Mouse (Mus musculus) kidney, postnatal 0 days (tissue): Measurements from ENCODE around the gene Prr12. TPM values are rescaled to one million over a fixed set of nuclear protein-coding genes. Genes with fewer than 3 reads are reported as not detected.

Experiments used
- ATAC-seq: fragments of 200-750 bp; cut with Nextera tagmentation; replicated peaks from 2 replicates; pipeline ENCODE4 v1.8.0; 2017; ENCODE audit warnings: low read depth, moderate number of reproducible peaks, moderate TSS enrichment, moderate library complexity; ENCODE audit not compliant: low FRiP score
- DNase-seq: peaks from one replicate; pipeline ENCODE4 v3.0.0-alpha.2; 2016; ENCODE audit warnings: low spot score
- H3K27ac ChIP-seq: fragments of 300-500 bp; sonication (generic); 2 replicates; pipeline ENCODE4 v1.5.1; 2014; ENCODE audit warnings: mild to moderate bottlenecking
- H3K27me3 ChIP-seq: fragments of 300-500 bp; sonication (generic); 2 replicates; pipeline ENCODE4 v1.6.1; 2014; ENCODE audit warnings: low read length, mixed read lengths; ENCODE audit not compliant: insufficient read depth
- H3K36me3 ChIP-seq: fragments of 300-500 bp; sonication (generic); 2 replicates; pipeline ENCODE4 v1.6.1; 2014; ENCODE audit warnings: low read length, mixed read lengths; ENCODE audit not compliant: insufficient read depth
- H3K4me1 ChIP-seq: fragments of 300-500 bp; sonication (generic); replicated peaks from 2 replicates; pipeline ENCODE4 v1.6.1; 2014; ENCODE audit warnings: antibody characterized with exemption, low read length, mixed read lengths; ENCODE audit not compliant: insufficient read depth
- H3K4me2 ChIP-seq: fragments of 300-500 bp; sonication (generic); 2 replicates; pipeline ENCODE4 v1.6.1; 2014; ENCODE audit warnings: mild to moderate bottlenecking, low read length, moderate library complexity, mixed read lengths
- H3K4me3 ChIP-seq: fragments of 300-500 bp; sonication (generic); replicated peaks from 2 replicates; pipeline ENCODE4 v1.5.1; 2014; ENCODE audit warnings: low read depth, low read length
- H3K9ac ChIP-seq: fragments of 300-500 bp; sonication (generic); 2 replicates; pipeline ENCODE4 v1.6.1; 2014; ENCODE audit warnings: low read depth, low read length
- H3K9me3 ChIP-seq: fragments of 300-500 bp; sonication (generic); replicated peaks from 2 replicates; pipeline ENCODE4 v1.6.1; 2016; ENCODE audit warnings: low read length, inconsistent platforms, mixed read lengths
- CTCF ChIP-seq: IDR thresholded peaks from 2 replicates; pipeline ENCODE4 v1.5.1; 2016; ENCODE audit warnings: antibody characterized with exemption, low read depth, mild to moderate bottlenecking, moderate library complexity
- WGBS: fragments of 180-500 bp; shearing (Covaris S2); extraction: QIAGEN DNeasy Blood & Tissue Kit; methylation state at CpG from one replicate; pipeline ENCODE4 v1.1.7; 2014; 5-methylcytosine and 5-hydroxymethylcytosine counted together
- polyA plus RNA-seq: library from polyadenylated mRNA; unstranded; fragments of >200 nt; fragmentation: Nextera tagmentation; extraction: Ambion mirVana; gene quantifications from 2 replicates; pipeline ENCODE4 v1.2.1, GENCODE M21; 2015

The Prr12 gene
- polyA plus RNA-seq, 1 experiment from 2014 or later, result 5.8 TPM

DNA sequence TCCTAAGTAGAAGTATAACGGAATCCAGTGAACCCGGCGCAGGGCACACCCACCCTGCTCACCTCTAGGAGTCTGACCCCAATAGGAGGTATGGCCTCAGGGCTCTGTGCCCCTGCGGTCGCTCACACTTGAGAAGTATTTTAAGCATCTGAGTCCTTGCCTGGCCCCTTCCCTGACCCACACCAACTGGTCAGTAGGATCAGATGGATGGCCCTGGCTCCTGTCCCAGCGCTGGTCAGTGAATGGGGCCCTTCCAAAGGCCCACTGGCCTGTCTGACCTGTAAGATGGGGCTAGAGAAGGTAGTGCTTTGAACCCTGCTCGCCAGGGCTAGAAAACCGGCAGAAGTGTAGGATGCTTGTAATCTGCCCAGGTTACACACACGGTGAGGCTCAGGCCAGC, 11.8 kb downstream of the Prr12 start:
- Histone ChIP-seq H3K27ac (no peak overlapping the region), H3K4me1 (no peaks in the 10 kb centered on the region), H3K9ac (no peak overlapping the region), H3K4me3 (no peak overlapping the region), H3K4me2 (no peak overlapping the region), H3K27me3 (no peaks in the 10 kb centered on the region), H3K36me3 (peaks cover 73% of the 10 kb centered on the region), H3K9me3 (no peaks in the 10 kb centered on the region)
- DNase-seq (no peak), ATAC-seq (no peak)
- no peak for TF ChIP-seq CTCF
- 95% methylated on average over 9 of the region's 9 CpGs for WGBS

DNA sequence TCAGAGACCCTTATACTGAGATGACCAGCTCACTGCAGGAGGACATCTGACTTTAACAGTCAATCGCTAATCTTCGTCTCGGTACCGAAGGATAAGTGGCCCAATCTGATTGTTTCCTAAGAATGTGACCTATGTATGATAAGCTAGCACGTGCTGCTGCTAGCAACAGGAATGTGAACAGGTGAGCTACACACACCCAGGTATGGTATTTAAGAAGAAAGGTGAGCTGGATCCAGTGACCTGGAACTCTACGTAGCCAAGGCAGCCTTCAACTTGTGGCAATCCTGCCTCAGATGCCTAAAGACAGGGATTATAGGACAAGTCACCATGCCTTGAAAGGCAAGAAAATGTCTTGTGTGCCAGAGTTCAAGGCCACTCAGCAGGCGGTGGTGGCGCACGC, 14.3 kb downstream of the Prr12 start:
- no peak overlapping the region for H3K4me2 ChIP-seq
- peaks cover 84% of the 10 kb centered on the region for H3K36me3 ChIP-seq
- no peak overlapping the region for H3K4me3 ChIP-seq
- H3K9me3 ChIP-seq, result no peaks in the 10 kb centered on the region
- ATAC-seq, result no peak
- no peak overlapping the region for H3K27ac ChIP-seq
- 94% methylated on average over 9 of the region's 9 CpGs for WGBS
- DNase-seq, result no peak
- no peak for TF ChIP-seq CTCF
- no peak overlapping the region for H3K9ac ChIP-seq
- no peaks in the 10 kb centered on the region for H3K27me3 ChIP-seq
- no peaks in the 10 kb centered on the region for H3K4me1 ChIP-seq

DNA sequence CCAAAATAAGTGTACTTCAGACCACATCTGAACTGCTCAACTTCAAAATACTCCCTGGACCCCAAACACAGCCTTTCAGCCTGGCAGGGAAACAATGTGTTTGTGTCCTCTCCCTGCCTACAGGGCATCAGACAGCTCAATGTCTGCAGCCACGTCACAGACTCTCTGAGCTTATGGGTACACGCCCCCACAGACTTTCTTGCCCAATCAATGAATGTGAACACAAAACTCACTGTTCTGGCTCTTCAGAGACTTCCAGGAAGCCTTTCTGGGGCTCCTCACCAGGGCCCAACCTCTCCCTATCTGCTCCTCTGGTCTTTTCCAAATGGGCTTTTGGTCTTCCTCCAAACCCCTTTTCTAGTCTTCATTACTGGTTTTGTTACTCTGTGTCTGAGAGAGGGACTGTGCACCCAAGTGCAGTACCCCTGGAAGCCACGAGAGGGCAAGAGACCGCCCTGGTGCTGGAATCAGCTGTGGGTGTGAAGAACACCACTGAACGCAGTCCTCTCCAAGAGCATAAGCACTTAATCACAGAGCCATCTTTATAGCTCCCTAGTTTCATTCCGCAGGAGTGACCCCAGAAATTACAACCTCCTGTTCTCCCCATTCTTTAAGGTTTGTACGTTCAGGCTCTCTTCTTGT, 14.8 kb downstream of the Prr12 start:
- Histone ChIP-seq H3K36me3 (peaks cover 85% of the 10 kb centered on the region), H3K4me2 (no peak overlapping the region), H3K4me3 (no peak overlapping the region), H3K27me3 (no peaks in the 10 kb centered on the region), H3K9ac (no peak overlapping the region), H3K4me1 (no peaks in the 10 kb centered on the region), H3K9me3 (no peaks in the 10 kb centered on the region), H3K27ac (peak overlapping the region; percentile 5; the same call in 1 of the 2 replicates)
- DNase-seq, result peak; percentile 71
- ATAC-seq, result no peak; the same call in 1 of the 2 replicates
- TF ChIP-seq CTCF, result peak; percentile 79
- WGBS, result 66% methylated on average over 7 of the region's 7 CpGs

DNA sequence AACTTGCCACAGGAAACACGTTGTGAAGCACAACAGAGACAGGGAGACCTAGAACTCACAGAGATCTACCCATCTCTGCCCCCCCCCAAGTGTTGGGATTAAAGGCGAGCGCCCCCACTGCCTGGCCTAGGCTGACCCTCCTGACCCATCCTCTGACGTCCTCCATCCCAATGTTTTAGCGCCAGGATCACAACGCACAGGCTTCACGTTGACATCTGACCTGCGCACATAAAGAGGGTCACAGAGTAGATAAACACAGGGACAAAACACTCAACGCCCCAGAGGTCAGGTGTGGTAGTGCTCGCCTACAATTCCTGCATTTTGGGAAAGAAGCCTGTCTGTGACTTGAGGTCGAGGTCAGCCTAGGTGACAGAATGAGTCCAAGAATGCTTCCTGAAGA, 16.0 kb downstream of the Prr12 start:
- H3K9ac ChIP-seq, result no peak overlapping the region
- no peaks in the 10 kb centered on the region for H3K27me3 ChIP-seq
- no peaks in the 10 kb centered on the region for H3K4me1 ChIP-seq
- TF ChIP-seq CTCF, result no peak
- 77% methylated on average over 11 of the region's 11 CpGs for WGBS
- H3K9me3 ChIP-seq, result no peaks in the 10 kb centered on the region
- H3K4me2 ChIP-seq, result no peak overlapping the region
- peaks cover 85% of the 10 kb centered on the region for H3K36me3 ChIP-seq
- ATAC-seq (no peak), DNase-seq (no peak)
- H3K4me3 ChIP-seq, result no peak overlapping the region
- H3K27ac ChIP-seq, result no peak overlapping the region

DNA sequence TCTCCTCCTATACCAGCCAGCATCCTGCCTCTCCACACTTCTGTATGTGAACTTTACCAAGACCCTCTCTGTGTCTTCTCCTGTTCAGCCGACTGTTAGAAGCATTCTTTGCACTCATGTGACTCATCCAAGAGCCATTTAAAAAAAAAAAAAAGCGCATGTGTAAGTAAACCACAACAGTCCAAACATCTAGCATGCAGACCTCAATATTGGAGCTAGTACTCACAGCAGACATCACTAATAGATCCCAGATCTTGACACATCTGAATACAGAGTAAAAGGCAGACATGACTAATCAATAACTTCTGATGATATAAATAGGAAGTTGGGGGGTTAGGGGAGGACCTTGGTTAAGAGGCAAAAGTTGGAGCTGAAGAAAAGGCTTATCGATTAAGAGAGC, 17.1 kb downstream of the Prr12 start:
- ATAC-seq, result no peak
- Histone ChIP-seq H3K27ac (no peak overlapping the region), H3K27me3 (no peaks in the 10 kb centered on the region), H3K9ac (no peak overlapping the region), H3K9me3 (no peaks in the 10 kb centered on the region), H3K36me3 (peaks cover 85% of the 10 kb centered on the region), H3K4me3 (no peak overlapping the region), H3K4me2 (no peak overlapping the region), H3K4me1 (no peaks in the 10 kb centered on the region)
- no peak for TF ChIP-seq CTCF
- WGBS, result 86% methylated on average over 3 of the region's 3 CpGs
- no peak for DNase-seq

DNA sequence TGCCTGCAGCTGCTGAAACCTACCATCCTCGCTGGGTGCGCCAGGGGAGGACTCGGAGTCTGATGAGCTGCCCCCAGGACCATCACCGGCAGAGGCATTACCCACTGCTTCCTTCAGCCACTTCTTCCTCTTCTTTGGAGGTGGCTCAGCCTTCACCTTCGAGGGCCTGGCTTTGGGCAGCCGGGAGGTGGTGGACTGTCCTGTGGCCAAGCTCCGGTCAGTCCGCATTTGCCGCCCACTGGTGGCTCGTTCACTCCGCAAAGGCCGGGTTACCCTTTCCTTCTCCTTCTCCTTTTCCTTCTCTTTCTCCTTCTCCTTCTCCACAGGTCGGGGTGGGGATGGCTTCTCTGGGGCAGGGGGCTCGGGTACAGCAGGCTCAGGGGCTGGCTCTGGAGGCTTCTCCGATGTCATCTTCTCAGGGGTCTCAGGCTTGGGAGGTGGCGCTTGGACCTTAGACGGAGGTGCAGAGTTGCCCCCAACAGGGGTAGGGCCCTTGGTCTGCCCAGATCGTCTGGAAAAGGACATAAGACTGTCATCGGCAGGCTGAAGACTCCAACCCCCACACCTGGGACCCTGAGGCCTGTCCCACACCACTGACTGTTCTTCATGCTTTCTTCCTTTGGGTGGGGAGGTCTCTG, 18.8 kb downstream of the Prr12 start:
- DNase-seq, result no peak
- no peak; the same call in 1 of the 2 replicates for TF ChIP-seq CTCF
- Histone ChIP-seq H3K36me3 (peaks cover 89% of the 10 kb centered on the region), H3K27ac (no peak overlapping the region), H3K4me1 (no peaks in the 10 kb centered on the region), H3K4me2 (no peak overlapping the region), H3K9me3 (no peaks in the 10 kb centered on the region), H3K4me3 (no peak overlapping the region), H3K27me3 (no peaks in the 10 kb centered on the region), H3K9ac (no peak overlapping the region)
- WGBS, result 95% methylated on average over 19 of the region's 19 CpGs
- no peak for ATAC-seq
